ENCODE assay signal across 8 mouse cellular contexts in genomic region chr2:155592137-155592853, GRCm38 (mm10). TPM values are rescaled to one million over a fixed set of nuclear protein-coding genes. Genes with fewer than 3 reads are reported as not detected.
A peak's percentile ranks its signal among the peaks of the same experiment; 100 is the strongest.
DNase-seq lines count a peak whose midpoint lies in the region; ATAC-seq lines count a peak whose summit lies in the region.

Gene Gss (minus strand): TSS chr2:155592810.

- peak; percentile 95 for ATAC-seq in megakaryocyte progenitor cell, adult 5-6 weeks (replicated peaks; ENCODE audit: poor library complexity)

- peak; percentile 97 for DNase-seq in adipocyte (ENCODE audit: low spot score)
- peak; percentile 99 for DNase-seq in embryo, embryonic 10 days (ENCODE audit: low spot score)
- peak; percentile 100 for DNase-seq in gastrocnemius, postnatal 10 days
- peak; percentile 94 for DNase-seq in induced T-regulatory cell, adult 2 months (ENCODE audit: low read depth)
- peak; percentile 93 to 99 for DNase-seq in left cerebral cortex, adult 9 months (ENCODE audit: low spot score in 2 of 2)
- DNase-seq in right cerebral cortex, postnatal 14 days = peak; percentile 99
- DNase-seq in urinary bladder, postnatal 36 days (ENCODE audit: low spot score in 2 of 2) = peak; percentile 99

RNA-seq across cellular contexts. Expression of gene Gss, which starts in this region (rescaled TPM):
- total RNA-seq in gastrocnemius, postnatal 10 days (2021) = 10 to 100 TPM in 1 of 2 experiments, 1 to 10 TPM in 1; 9.2 to 10.4 TPM
- 9.9 and 12.2 TPM in 2 replicates for total RNA-seq in megakaryocyte progenitor cell, adult 5-6 weeks (2015)
- 13.4 and 18.2 TPM in 2 replicates for total RNA-seq in megakaryocyte progenitor cell, adult 5-6 weeks (2017)

Comparison
In these comparisons a context has a peak if more than half of its experiments do, and no peak if none do; other contexts are left out.
1. Peak in every context shown above with its lines: DNase-seq and ATAC-seq.